Mouse (Mus musculus) embryo, embryonic 10 days (tissue): ENCODE measurements around the gene Hpgds.
A peak's percentile ranks its signal among the peaks of the same experiment; 100 is the strongest.

Experiments
- DNase-seq: peaks from one replicate; pipeline ENCODE4 v3.0.0-alpha.2; 2015; ENCODE audit warnings: low spot score

Hpgds gene

GRCm38 (mm10) chr6:65144621-65145205, at the start of gene Hpgds:
Gene Hpgds, minus strand, starts transcription at chr6:65144908.
- DNase-seq, result peak; percentile 35

DNA sequence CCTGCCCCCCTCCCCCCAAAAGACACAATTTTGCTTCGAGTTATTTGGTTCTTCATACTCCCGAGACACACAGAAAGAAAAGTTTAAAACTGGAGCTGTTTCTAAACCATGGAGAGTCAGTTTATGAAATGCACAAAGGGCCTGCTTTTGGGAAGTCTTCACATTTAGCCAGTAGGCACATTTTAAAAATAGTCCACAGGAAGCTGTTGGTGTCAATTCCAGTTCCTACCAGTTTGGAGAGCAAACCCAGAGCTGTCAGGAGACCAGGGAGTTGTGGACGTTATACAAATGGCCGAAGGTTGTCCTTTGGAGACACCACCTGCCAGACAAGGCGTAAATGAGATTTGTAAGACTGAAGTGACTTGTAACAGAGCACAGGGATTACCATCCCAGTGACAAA, 20.3 kb upstream of the Hpgds start:
- DNase-seq, result no peak

- DNase-seq, result no peak
These were observed 19.4 kb upstream of the Hpgds start for GRCm38 (mm10) chr6:65164137-65164536.

DNA sequence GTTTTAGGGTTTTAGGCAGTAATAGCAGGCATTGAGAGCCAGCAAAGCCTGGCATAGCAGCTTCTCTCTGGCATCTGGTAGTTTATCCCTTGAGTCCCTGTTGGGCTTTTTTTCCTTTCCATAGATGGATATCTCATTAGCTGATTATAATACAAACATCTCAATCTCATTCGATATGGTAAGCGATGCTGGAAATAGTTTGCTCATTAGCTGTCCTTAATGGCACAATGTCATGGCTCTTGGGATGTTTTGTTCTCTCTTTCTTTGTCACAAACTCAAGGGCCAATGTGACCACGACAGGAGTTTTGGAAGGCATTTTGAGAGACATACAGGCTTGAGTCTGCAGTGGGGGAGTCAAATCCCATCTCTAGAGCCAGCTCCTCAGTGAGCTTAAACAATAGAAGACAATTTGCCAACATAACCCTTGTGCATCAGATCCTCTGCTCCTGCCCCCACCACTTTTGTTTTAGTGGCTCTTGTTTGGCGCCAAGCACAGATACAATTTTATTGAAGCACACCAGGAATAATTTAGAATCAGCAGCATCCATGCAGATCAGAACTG, 14.8 kb upstream of the Hpgds start:
- no peak for DNase-seq

- no peak for DNase-seq
These were observed 12.3 kb upstream of the Hpgds start for GRCm38 (mm10) chr6:65157042-65157441.

GRCm38 (mm10) chr6:65153570-65153969, 8.9 kb upstream of the Hpgds start:
- DNase-seq, result no peak

DNA sequence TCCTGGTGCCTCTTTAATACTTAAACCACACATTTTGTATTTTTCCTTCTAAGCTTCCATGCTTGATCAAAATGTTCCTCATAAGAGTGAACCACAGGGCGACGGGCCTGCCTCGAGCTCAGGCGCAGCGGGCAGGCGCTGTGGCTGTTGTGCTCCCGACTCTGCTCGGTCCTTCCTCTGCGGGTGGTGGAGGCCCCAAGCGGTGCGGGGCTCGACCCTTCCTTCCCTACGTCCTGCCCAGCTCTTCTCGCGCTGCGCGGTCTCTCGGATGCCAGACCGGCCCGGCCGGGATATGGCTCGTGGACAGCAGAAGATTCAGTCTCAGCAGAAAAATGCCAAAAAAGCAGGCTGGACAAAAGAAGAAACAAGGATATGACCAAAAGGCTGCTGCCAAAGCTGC, 6.0 kb upstream of the Hpgds start:
- peak; percentile 27 for DNase-seq

GRCm38 (mm10) chr6:65146363-65146762, 1.7 kb upstream of the Hpgds start:
- DNase-seq, result no peak

GRCm38 (mm10) chr6:65142316-65142715, 2.4 kb downstream of the Hpgds start:
- DNase-seq, result no peak

- DNase-seq, result no peak
These were observed 3.9 kb downstream of the Hpgds start for GRCm38 (mm10) chr6:65140750-65141243.

DNA sequence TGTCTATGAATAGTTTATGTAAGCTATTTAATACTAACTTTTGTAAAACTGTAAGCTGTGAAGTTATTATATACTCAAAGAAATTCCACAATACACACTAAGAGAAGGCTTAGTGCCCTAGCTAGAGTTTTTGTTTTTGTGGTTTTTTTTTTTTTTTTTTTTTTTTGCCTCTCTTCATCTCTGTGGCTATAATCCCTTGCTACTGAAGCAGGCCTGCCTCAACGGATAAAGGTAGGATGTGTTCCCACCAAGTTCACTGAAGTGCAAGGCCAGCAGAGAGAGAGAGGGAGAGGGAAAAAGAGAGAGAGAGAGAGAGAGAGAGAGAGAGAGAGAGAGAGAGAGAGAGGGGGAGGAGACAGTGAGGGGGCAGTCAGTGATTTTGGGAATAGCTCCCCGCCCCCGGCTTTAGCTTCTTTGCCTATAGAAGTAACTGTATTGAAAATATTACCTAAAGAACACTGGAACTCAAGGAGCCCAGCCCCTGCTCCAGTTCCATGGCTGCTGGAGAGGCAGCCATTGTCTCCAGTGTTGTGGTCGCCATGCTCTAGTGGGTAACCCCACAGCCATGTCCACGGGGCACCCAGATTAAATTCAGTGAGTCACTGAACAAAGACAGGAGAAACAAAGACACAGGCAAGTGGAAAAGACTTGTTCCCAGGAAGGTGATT, 4.5 kb downstream of the Hpgds start:
- DNase-seq, result peak; percentile 11

- DNase-seq, result no peak
These were observed 6.5 kb downstream of the Hpgds start for GRCm38 (mm10) chr6:65138243-65138642.

DNA sequence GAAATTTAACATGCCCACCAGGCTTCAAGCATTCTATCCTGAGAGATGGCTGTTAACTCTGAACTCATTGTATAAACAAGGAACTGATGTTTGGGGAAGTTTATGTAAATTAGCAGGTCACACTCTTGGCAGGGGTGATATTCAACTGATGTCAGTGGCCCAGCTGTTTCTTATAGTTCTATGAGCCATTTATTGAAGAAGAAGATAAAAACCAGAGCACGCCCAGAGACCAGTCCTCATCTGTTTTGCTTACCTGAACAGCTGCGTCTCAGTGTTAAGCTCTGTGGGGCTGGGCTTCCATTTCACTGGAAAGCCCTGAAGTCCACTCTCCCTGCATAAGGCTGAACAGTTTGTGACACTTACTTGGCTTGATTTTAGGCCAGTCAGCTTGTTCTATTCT, 6.9 kb downstream of the Hpgds start:
- no peak for DNase-seq

GRCm38 (mm10) chr6:65132376-65132775, 12.3 kb downstream of the Hpgds start:
- peak; percentile 29 for DNase-seq

DNA sequence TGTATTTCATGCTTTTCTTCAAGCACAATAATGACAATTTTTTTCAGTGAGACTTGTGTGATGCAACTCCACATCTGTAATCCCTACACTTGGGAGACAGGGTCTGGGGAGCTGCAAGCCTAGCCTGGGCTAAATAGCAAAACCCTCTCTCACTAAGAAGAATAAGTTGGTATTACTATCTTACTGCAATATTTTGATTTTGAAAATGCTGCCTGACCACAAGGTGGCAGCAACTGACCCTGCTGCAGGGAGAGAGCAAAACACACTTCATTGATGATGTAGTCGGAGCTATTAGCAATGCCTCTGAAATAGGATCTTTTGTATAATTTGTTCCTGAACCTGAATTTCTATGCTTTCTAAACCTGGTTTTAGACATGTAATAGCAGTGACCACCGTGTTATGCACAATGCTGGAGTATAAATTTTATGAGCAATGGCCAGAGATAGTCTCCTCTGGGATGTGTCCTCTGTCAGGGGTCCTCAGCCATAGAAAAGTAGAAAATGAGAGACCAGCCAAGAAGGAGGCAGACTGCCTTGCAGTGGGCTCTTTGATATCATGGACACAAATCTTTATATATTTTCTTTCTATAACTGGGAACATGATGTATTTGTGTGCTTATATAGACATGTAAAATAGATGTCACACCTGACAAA, 18.5 kb downstream of the Hpgds start:
- peak; percentile 67 for DNase-seq

DNA sequence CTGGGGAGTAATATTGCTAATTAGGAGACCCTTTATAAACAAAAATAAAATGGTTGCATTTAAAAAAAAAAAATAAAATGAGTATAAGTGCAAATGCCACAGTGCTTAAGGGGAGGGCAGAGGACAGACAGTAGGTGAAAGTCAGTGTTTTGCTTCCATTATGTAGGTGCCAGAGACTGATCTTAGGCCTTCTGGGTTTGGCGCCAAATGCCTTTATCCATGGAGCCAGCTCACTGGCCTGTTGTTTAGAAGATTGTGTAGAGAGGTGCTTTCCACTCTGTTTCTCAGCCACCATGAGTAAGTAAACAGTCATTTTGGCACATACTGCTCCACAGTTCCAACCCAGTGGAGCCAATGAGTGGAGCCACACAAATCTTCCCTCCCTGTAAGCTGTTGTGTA, 27.2 kb downstream of the Hpgds start:
- no peak for DNase-seq

DNA sequence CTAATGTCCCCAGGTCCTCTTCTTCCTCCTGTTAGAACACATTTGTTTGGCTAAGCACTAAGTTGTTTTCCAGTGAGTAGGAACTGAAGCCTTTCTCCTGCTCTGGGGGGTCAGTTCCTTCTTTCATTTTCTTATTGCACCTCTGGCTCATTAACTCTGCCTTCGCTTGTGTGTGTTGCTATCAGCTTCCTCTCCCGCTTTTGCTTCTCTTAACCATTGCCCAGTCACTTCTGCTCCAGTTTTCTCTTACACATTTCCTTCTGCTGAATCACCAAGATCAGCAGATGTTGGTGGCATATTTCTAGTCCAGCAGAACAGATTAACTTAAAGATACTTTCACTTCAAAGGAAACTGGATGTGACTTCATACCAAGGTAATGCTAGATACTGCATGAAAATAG, 29.8 kb downstream of the Hpgds start:
- DNase-seq, result no peak

DNA sequence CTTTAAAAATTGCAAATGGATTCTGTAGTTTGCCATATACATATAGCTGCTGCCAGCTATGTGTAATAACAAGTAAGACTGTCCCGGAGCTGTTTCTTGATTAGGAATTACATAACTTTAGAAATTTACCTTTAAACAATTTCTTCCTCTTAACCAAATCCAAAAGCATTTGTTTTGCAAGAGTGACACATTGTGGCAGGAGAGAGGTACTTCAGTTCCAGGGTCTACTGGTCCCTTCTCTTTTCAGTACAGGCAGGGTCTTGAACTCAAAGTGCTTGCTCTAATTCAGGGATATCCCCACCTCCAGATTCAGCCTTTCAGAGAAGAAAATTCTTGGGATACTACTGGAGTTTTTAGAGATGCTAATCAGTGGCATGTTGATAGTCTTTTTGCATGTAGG, 65.6 kb downstream of the Hpgds start:
- peak; percentile 36 for DNase-seq

DNA sequence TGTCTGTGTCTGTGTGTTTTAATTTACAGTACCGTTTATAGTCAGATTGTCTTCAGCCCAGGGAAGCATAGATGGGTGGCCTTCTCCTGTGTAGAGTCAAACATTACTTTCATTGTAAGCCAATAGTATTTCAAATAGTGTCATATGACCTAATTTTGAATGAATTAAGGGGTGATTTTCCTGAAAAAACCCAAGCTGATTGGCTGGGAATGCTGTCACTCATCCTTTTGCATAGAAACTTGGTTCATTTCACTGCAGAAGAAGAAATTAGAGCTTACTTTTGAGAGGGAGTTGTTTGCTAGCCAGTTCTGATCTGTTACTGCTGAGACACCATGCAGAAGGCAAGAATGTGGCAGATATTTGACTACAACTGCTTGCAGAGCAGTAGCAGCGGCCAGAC, 69.5 kb downstream of the Hpgds start:
- no peak for DNase-seq
